Mouse (Mus musculus) monocyte, adult 5-6 weeks (primary cell): ENCODE data around the gene Ptch2. TPM values are rescaled to one million over a fixed set of nuclear protein-coding genes. Genes with fewer than 3 reads are reported as not detected.

ENCODE experiments used
- ATAC-seq: fragments of 153-309, 156-312 bp; replicated peaks from 2 replicates; pipeline ENCODE4 v1.8.0; 2017; ENCODE audit warnings: mild to moderate bottlenecking; ENCODE audit not compliant: low TSS enrichment, insufficient number of reproducible peaks, severe bottlenecking, poor library complexity, low FRiP score
- total RNA-seq: library from RNA; stranded (forward); fragments of 200-1000, 200-491, 200-594 nt; gene quantifications from 3 replicates; pipeline ENCODE4 v1.2.3, GENCODE M21; 2017

The Ptch2 gene
- total RNA-seq, 1 experiment from 2014 or later, result not detected

GRCm38 (mm10) chr4:117125348-117125909 lies 29.6 kb downstream of the Ptch2 start, which contains the start of gene Btbd19:
Gene Btbd19, minus strand, starts transcription at chr4:117125725.
- no peak for ATAC-seq

GRCm38 (mm10) chr4:117125910-117126674 lies 30.2 kb downstream of the Ptch2 start:
- peak; percentile 64 for ATAC-seq

DNA sequence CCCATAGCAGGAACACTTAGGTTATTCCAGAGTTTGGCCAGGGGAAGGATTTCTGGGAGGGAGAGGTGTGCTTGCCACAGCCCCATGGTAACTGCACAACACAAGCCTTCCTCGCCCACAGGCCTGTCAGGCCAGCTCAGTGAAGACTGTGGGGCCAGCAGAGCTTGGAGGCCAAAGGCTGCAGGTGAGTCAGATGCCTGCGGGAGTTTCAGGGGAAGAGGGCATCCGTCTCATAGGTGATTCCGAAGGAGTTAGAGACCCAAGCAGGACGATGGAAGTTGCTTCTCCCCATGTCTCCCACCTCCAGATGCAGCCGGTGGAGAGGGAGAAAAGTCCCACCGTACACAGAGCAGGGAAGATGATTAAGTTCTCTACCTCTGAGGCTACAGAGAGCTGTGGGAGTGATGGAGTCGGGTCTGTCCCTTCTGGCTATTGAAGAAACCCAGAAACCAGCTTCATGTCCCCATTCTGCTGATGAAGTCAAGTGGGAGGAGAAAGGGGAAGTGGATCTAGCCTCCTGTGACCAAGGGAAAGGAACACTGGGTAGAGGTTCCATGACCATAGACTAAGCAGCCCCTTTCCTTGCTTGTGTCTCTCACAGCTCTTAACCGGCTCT lies 30.9 kb downstream of the Ptch2 start, which contains the start of gene Tctex1d4:
Tctex1d4 (plus strand) TSS at position 120 of the 616 bp plus-strand sequence.
- ATAC-seq, result peak; percentile 18; the same call in 1 of the 2 replicates

DNA sequence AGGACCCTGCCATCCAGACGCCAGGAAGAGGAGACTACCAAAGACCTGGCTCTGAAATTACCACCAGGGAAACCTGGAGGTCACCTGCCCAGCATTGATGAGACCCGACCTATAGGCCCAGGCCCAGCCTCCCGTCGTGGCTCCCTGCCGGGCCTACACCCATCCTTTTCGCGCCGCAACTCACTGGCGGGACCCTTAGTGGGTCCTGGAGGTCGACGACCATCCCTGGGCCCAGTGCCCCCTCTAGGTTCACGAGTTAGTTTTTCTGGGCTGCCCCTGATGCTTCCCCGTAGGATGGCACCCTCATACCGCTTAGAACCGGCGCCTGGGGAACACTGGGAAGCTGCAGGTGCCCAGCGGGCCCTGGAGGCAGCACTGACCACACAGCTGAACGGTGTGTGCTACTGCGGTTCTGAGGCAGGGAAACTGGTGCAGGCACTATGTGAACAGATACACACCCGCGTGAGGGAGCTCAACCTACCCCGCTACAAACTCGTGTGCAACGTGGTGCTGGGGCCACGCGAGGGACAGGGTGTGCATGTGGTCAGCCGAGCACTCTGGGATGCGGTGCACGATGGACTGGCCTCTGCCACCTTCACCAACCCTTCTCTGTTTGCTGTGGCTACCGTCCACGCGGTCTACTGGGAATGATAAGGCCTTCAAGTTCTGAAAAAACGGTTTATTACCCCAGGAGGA lies 32.3 kb downstream of the Ptch2 start:
- no peak for ATAC-seq

DNA sequence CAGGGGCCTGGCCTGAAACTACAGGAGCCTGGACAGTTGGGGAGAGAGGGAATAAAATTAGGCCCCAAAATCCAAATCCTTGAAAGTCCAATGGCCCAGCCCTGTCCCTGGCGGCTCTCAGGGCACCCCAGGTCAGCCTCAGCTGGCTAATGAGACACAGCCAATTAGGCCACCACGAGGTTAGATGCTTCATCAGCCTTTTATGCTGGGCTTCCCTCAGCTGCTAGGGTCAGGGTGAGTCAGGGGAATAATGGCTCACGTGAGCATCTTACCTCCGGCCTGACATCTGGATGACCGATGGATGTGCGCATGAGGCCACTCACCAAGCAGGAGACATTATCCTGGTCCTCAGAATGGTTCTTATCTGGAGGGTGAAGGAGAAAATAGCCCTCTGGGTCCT lies 34.9 kb downstream of the Ptch2 start:
- no peak for ATAC-seq

DNA sequence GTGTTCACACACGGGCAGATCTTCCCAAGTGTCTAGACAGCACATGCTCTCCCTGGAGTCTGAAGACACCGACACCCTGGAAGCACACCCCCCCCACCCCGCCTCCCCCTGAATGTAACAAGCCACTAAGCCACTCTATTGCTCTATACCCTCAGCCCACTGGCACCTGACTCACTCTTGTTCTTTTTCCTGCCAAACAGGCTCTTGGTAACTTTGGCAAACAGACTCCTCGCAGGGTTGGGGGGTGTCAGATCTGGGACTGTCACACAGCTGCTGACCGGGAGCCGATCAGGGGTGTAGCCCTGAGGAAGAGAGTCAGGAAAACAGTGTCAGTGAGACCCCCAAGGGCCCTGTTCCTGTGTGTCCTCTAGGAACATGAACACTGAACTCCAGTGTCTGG lies 35.3 kb downstream of the Ptch2 start:
- ATAC-seq, result no peak

GRCm38 (mm10) chr4:117131890-117132793 lies 36.3 kb downstream of the Ptch2 start:
- no peak for ATAC-seq

GRCm38 (mm10) chr4:117132794-117133143 lies 36.9 kb downstream of the Ptch2 start:
- no peak for ATAC-seq

DNA sequence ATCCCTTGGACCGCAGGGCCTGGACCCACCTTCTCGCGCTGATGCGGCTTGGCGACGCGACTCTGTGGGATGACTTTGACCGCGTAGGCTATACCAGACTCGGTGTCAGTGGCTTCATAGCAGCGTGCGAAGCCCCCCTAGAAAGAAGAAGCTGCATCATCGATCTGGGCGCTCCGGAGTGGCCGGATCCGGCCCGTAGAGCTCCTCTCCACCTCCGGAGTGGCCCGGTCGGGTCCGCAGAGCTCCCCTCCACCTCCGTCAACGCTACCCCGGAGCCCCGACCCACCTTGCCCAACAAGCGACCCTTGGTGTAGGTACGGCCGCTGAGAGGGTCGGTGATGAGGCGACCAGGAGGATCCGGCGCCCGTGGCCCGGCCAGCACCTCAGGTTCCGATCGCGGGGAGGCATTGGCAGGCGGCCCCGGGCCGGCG lies 37.5 kb downstream of the Ptch2 start:
- ATAC-seq, result no peak

DNA sequence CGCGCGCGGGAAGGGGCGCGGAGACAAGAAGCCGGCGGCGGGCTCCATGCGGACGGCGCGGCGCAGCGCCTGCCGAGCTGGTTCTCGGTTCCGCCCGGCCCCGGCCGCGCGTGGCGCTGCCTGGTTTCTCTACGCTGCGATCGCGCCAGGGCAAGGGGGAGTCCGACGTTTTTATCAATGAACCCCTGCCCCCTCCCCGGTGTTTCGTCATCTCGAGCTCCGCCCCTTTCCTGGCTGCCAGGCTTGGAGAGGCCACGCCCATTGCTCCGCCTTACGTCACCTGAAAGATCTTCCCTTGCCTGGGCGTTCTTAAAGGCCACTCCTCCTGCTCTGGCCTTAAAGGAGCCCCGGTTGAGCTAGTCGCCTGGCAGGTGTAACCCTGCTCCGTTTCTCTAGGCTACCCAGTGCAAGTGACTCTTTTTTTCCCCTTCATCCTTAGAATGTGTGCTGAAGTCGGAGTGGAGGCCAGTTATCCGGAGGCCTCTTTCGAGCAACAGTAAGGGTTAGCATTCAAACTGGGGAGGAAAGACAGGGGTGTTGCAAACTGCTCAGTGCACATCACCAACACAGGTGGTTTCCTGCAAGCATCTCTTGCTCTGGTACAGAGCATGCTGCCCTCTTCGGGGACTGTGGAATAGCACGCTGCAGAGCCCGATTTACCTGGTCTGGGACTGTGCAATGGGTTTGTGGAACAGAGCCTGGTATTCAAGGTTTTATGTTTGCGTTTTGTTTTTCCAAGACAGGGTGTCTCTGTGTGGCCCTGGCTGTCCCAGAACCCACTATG lies 38.1 kb downstream of the Ptch2 start, which contains the start of gene Plk3:
Plk3 (minus strand) TSS at position 147 of the 784 bp plus-strand sequence.
- ATAC-seq, result peak; percentile 93

DNA sequence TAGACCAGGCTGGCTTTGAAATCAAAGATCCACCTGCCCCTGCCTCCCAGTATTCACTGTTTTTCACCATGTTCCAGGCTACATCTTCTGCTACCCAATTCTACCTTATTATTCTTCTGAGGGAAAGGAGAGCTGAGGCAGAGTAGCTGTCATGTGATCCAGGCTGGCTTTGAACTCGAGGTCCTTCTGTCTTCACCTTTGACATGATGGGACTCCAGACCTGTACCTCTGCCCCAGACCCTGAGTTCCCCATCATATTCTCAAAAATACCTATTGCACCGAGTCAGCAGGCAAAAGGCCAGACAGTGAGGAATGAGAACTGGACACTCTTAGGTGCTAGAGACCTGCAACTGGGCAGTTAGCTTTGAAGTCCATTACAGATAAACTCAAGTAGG lies 38.7 kb downstream of the Ptch2 start:
- no peak for ATAC-seq

- peak; percentile 60 for ATAC-seq
These were observed 40.2 kb downstream of the Ptch2 start for GRCm38 (mm10) chr4:117136034-117136433.

DNA sequence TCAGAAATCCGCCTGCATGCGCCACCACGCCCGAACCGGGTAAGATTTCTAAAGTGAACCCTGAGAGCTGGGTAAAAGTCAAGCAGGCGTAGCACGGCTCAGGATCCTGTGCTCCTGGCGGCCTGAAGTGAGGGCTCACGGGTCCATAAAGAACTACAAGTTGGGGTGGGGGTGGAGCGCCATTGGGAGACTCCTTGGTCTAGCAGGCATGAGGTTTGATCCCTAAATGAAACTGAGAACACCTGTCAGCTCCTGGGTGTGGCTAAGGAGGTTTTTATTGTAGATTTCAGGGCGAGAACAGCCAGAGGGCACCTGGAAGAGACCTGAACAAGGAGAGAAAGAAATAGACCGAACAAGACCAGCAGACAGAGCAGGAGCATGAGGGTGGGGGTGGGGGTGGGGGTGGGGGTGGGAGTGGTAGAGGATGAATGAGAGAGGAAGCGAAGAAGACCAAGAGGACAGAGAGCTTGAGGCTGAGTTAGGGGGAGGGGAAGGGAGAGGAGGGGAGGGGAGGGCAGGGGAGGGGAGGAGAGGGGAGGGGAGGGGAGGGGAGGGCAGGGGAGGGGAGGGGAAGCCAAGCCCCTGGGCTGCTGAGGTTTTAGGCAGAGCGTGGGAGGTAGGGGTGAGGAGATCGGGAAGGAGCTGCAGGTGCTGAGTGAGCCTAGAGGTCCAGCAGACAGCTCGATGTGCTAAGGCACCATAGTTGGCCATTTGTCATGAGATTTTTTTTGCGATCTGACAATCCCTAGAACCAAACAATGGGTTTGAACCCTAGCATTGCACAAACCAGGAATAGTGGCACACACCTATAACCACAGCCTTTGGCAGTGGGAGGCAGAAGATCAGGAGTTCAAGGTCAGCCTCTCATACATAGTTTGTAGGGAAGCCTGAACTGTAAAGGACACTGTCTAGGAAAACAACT lies 42.7 kb downstream of the Ptch2 start:
- ATAC-seq, result no peak

GRCm38 (mm10) chr4:117139217-117139612 lies 43.3 kb downstream of the Ptch2 start:
- ATAC-seq, result no peak

GRCm38 (mm10) chr4:117140613-117141012 lies 44.7 kb downstream of the Ptch2 start:
- no peak for ATAC-seq

- ATAC-seq, result no peak
These were observed 47.1 kb downstream of the Ptch2 start for GRCm38 (mm10) chr4:117143023-117143422.

DNA sequence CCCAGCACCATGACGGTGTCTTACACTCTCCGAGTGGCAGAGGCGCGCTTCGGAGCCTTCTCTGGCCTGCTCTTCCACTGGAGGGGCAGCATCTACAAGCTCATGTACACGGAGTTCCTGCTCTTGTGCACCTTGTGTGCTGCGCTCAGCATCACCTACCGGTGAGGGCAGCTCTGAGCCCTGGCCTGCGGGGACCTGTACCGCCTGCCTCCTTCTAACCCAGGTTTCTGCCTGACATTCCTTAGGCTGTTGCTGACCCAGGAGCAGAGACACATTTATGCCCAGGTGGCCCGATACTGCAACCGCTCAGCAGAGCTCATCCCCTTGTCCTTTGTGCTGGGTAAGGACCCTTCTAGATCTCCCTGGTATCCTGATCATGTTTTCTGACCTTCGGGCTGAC lies 49.4 kb downstream of the Ptch2 start:
- no peak for ATAC-seq
